8 mouse cellular contexts compared by ENCODE assay signal in the genomic region with DNA sequence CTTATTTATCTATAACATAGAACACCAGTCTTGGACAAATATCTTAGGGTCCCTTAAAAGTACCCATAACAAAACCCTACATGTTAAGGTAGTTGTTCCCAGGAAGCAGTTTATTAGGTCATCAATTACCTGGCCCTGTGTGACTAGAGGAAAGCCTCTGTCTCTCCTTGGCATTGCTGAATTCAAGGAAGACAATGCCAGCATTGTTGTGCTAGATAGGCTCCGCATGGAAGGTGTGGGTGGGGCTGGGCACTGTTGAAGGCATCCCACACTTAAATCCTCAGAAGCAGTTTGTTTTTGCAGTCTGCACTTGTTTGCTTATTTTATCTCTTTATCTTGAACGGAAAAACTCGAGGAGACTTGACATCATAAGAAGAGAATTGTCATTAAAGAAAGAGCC.
"Had no signal": no experiment of that assay in that cellular context is flagged by ENCODE, and none has a peak within 500 bp of the region (broad histone marks: within the 10 kb centered on the region; RNA-seq: fewer than 3 reads in every experiment).

No protein-coding gene starts in this region.

- DNase-seq: liver, postnatal 0 days; lung, adult 2 months; lung, postnatal 14 days; lung, postnatal 36 days; right cerebral cortex, postnatal 14 days; thymus, adult 18-20 months; thymus, postnatal 25 days; thymus, postnatal 4 days had no signal
